Mouse (Mus musculus): Measurements from ENCODE around the gene Glt6d1.

Glt6d1 gene

GRCm38 (mm10) chr2:25798065-25798464, 17.6 kb downstream of the Glt6d1 start:
- in situ Hi-C loops (cut with MseI, MboI) = no loop called here

- in situ Hi-C loops (cut with MseI, MboI) = no loop called here
These were observed 18.0 kb downstream of the Glt6d1 start for GRCm38 (mm10) chr2:25797635-25798034.

DNA sequence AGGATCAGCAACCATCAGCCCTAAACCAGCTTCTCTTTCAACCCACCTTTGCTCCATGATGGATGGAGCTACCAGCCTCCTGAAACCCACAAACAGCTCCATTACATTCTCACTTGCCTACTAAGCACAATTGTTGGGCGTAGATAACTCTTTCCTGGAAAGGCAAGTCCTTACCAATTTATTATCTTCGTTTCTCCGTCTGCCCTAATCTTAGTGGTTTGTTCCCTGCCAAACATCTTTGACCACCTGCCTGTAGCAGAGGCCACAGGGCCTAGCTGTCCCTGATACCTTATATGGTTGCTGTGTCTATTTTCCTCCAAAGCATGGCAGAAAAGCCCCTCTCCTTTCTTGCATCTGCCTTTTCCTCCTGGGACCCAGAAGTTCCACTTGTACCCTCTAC, 26.6 kb downstream of the Glt6d1 start:
- in situ Hi-C loops (cut with MseI, MboI) = no loop called here

DNA sequence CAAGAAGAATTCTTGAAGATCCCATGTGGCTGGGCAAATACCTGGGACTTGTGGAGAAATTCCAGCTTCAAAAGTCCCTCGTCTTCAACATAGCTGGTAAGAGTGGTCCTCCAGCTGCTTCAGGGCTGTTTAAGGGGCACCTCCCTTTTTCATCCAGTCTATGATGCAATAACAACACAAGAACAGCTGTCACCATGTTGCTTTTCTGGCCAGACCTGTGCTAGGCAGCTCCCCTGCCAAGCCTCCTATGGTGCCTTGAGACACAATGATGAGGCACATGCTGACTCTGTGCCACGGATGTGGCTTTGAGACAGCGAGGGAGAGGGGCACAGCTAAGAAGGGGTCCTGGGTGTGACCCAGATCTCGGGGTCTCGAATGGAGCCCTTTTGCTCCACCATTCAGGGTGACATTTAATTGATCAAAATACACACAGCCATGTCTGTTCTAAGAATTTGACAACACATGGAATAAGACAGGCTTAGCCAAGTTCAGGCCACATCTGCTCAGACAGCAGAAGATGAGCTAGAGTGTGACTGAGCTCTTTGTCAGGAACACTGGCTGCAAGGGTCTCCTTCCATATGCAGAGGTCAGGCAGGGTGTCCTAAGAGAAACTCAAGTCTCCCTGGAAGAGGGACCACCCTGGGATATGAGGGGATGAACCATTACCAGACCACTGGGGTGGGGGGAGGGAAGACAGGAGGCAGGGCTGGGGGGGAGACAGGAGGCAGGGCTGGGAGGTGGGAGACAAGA, 29.9 kb downstream of the Glt6d1 start:
- in situ Hi-C loops (cut with MseI, MboI) = no loop called here

DNA sequence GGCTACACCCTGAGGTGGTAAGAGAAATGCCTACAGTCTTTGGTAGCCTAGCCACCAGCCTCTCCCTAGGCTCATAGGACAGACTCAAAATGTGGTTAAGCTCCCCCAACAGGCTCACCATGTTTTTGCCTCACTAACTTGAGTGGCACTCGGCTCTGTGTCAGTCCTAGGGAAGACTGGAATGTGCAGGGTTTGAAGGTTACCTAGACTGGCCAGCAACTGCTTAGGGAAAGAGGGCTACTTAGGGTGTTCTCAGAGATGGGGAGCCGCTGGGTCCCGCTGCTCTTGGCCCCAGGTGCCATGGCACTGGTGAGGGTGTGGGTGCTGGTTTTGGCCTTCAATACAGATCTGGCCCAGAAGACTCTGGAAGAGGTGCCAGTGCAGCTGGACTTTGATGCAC, 33.7 kb downstream of the Glt6d1 start, which contains the start of gene Gm13539:
Gm13539 (plus strand) TSS at position 301 of the 400 bp plus-strand sequence.
- in situ Hi-C loops (cut with MseI, MboI) = no loop called here

- in situ Hi-C loops (cut with MseI, MboI) = no loop called here
These were observed 34.7 kb downstream of the Glt6d1 start for GRCm38 (mm10) chr2:25780921-25781320.

- in situ Hi-C loops (cut with MseI, MboI) = no loop called here
These were observed 36.6 kb downstream of the Glt6d1 start for GRCm38 (mm10) chr2:25779076-25779475.

GRCm38 (mm10) chr2:25776717-25777116, 38.9 kb downstream of the Glt6d1 start, which contains the start of gene Lcn11:
Gene Lcn11, plus strand, starts transcription at chr2:25777017.
- in situ Hi-C loops (cut with MseI, MboI) = no loop called here

GRCm38 (mm10) chr2:25775991-25776390, 39.7 kb downstream of the Glt6d1 start:
- in situ Hi-C loops (cut with MseI, MboI) = no loop called here

DNA sequence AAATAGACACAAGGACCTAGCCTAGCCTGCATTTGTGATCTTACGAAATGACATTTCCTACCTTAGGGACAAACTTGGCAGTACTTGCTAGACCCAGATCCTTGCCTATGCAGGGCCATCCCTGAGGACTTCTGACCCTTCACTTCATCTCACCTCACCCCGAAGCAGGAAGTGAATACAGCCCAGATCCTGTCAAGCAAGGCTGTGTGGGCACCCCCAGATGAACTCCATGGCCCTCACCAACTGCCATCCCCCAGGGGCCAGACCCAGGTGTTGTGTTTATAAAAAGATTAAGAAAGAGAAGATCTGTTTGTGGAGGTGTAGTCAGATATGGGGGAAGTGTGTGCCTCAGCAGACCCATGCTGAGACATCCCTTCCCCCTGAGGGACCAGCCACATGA, 41.0 kb downstream of the Glt6d1 start:
- in situ Hi-C loops (cut with MseI, MboI) = no loop called here

DNA sequence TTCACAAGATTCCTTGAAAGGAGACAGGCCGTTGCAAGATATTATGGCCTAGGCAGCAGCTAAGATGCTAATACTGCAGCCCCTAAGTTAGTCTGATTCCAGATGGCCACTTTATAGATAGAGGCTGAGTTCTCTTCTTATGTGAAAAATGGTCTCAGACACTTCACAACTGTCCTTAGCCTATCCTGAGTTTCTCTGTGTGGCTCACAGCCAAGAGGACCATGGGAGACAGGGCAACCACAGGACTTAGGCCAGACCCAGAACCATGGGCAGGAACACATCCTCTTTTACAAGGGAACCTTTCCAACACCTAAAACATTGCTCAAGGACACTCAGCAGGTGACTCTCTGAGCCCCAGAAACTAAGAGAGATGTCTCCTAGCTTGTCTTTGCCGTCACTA, 42.1 kb downstream of the Glt6d1 start:
- in situ Hi-C loops (cut with MseI, MboI) = no loop called here

GRCm38 (mm10) chr2:25767764-25768163, 47.9 kb downstream of the Glt6d1 start:
- in situ Hi-C loops (cut with MseI, MboI) = no loop called here

DNA sequence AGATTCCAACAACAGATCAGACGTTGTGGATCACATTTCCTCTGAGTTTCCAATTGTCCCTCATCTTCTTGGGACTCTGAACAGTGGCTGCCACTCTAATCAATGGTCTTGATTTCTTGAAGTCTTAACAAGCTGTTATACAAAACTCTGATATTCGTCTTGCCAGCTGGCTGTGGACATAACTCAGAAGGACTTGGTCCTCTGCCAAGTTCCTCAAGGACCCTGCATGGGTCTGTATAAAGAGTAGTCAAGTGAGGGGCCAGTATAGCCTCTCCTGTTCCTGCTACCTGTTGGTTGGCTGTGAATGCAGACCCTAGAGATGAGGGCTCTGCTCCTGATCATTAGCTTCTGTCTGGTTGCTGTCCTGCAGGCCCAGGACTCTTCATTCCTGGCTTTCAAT, 50.4 kb downstream of the Glt6d1 start, which contains the start of gene Lcn3:
Lcn3 (plus strand) TSS at position 301 of the 400 bp plus-strand sequence.
- in situ Hi-C loops (cut with MseI, MboI) = no loop called here

GRCm38 (mm10) chr2:25758064-25758625, 57.5 kb downstream of the Glt6d1 start:
- in situ Hi-C loops (cut with MseI, MboI) = no loop called here

DNA sequence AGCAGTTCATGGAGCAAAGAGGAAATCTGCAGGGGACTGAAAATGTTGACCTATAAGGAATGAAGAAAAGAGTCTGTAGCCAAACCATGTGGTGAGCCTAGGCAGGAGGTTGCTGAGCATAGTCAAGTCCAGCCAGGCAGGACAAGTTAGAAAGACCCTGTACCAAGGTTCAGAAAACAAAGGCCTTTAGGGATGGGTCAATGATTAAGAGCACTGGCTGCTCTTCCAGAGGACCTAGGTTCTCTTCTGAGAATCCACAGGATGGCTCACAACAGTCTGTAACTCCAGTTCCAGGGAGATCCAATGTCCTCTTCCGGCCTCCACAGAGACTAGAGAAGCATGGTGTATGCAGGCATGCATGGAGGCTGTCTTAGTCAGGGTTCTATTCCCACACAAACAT, 61.4 kb downstream of the Glt6d1 start:
- in situ Hi-C loops (cut with MseI, MboI) = no loop called here
